Mouse (Mus musculus): ENCODE results near the gene Jdp2. TPM values are rescaled to one million over a fixed set of nuclear protein-coding genes. Genes with fewer than 3 reads are reported as not detected.

Jdp2 gene
- polyA plus RNA-seq, 1 experiment from 2014 or later, result 0.66 TPM

- H3K9ac ChIP-seq (ENCODE audit: low read depth, low read length), result no peak overlapping the region
- 0 out of 2 replicates have a peak, but pooled peaks cover 9% of the 10 kb centered on the region for H3K4me1 ChIP-seq (ENCODE audit: control insufficient read depth, insufficient read depth, low read length)
- no peak overlapping the region for H3K4me3 ChIP-seq (ENCODE audit: low read length)
- H3K36me3 ChIP-seq (ENCODE audit: control insufficient read depth, insufficient read depth, low read length), result peaks cover 3% of the 10 kb centered on the region; the same call in 1 of the 2 replicates
- H3K27ac ChIP-seq (ENCODE audit: low read depth, low read length), result no peak overlapping the region
- H3K9me3 ChIP-seq (ENCODE audit: control insufficient read depth, low read length), result no peaks in the 10 kb centered on the region
- WGBS, result 79% methylated on average over 20 of the region's 20 CpGs
- no peaks in the 10 kb centered on the region for H3K27me3 ChIP-seq (ENCODE audit: control insufficient read depth, insufficient read depth, low read length)
- H3K4me2 ChIP-seq (replicated peaks; ENCODE audit: low read depth, low read length), result no peak overlapping the region
- ATAC-seq (ENCODE audit: low FRiP score, low TSS enrichment), result no peak
Measured at GRCm38 (mm10) chr12:85638541-85639325, 39.9 kb downstream of the Jdp2 start.

- WGBS, result 86% methylated on average over 12 of the region's 12 CpGs
- ATAC-seq (ENCODE audit: low FRiP score, low TSS enrichment), result 0 out of 2 replicates have a peak, but pooled peaks have one; percentile 13
- Histone ChIP-seq H3K27ac (ENCODE audit: low read depth, low read length) (no peak overlapping the region), H3K4me3 (ENCODE audit: low read length) (no peak overlapping the region), H3K27me3 (ENCODE audit: control insufficient read depth, insufficient read depth, low read length) (no peaks in the 10 kb centered on the region), H3K4me1 (ENCODE audit: control insufficient read depth, insufficient read depth, low read length) (0 out of 2 replicates have a peak, but pooled peaks cover 9% of the 10 kb centered on the region), H3K9me3 (ENCODE audit: control insufficient read depth, low read length) (no peaks in the 10 kb centered on the region), H3K36me3 (ENCODE audit: control insufficient read depth, insufficient read depth, low read length) (peaks cover 3% of the 10 kb centered on the region; the same call in 1 of the 2 replicates), H3K9ac (ENCODE audit: low read depth, low read length) (no peak overlapping the region), H3K4me2 (replicated peaks; ENCODE audit: low read depth, low read length) (no peak overlapping the region)
Measured at GRCm38 (mm10) chr12:85639326-85640008, 40.6 kb downstream of the Jdp2 start.

GRCm38 (mm10) chr12:85640852-85641563 is 42.2 kb downstream of the Jdp2 start:
- Histone ChIP-seq H3K36me3 (ENCODE audit: control insufficient read depth, insufficient read depth, low read length) (peaks cover 3% of the 10 kb centered on the region; the same call in 1 of the 2 replicates), H3K4me1 (ENCODE audit: control insufficient read depth, insufficient read depth, low read length) (0 out of 2 replicates have a peak, but pooled peaks cover 9% of the 10 kb centered on the region), H3K27ac (ENCODE audit: low read depth, low read length) (no peak overlapping the region), H3K4me2 (replicated peaks; ENCODE audit: low read depth, low read length) (no peak overlapping the region), H3K9ac (ENCODE audit: low read depth, low read length) (no peak overlapping the region), H3K9me3 (ENCODE audit: control insufficient read depth, low read length) (no peaks in the 10 kb centered on the region), H3K4me3 (ENCODE audit: low read length) (no peak overlapping the region), H3K27me3 (ENCODE audit: control insufficient read depth, insufficient read depth, low read length) (no peaks in the 10 kb centered on the region)
- ATAC-seq (ENCODE audit: low FRiP score, low TSS enrichment), result no peak
- WGBS, result 63% methylated on average over 10 of the region's 10 CpGs

DNA sequence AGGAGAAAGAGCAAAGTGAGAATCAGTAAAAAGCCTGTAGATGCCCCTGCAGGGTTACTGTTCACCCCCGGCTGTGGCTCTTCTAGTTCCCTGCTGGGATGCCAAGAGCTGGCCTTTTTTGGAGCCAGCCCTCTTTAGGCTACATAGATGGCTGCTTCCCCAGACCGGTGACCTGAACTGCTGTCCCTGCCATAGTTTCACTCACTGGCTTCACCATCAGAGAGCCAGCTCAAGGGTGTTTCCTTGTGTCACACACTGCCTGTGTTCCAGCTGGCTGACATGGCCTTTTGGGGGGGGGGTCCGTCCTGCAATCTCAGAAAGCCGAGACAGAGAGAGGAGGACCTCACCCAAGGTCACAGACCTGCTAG is 42.7 kb downstream of the Jdp2 start:
- Histone ChIP-seq H3K4me1 (ENCODE audit: control insufficient read depth, insufficient read depth, low read length) (0 out of 2 replicates have a peak, but pooled peaks cover 9% of the 10 kb centered on the region), H3K27me3 (ENCODE audit: control insufficient read depth, insufficient read depth, low read length) (no peaks in the 10 kb centered on the region), H3K4me2 (replicated peaks; ENCODE audit: low read depth, low read length) (no peak overlapping the region), H3K36me3 (ENCODE audit: control insufficient read depth, insufficient read depth, low read length) (peaks cover 3% of the 10 kb centered on the region; the same call in 1 of the 2 replicates), H3K27ac (ENCODE audit: low read depth, low read length) (no peak overlapping the region), H3K4me3 (ENCODE audit: low read length) (no peak overlapping the region), H3K9me3 (ENCODE audit: control insufficient read depth, low read length) (no peaks in the 10 kb centered on the region), H3K9ac (ENCODE audit: low read depth, low read length) (no peak overlapping the region)
- no peak for ATAC-seq (ENCODE audit: low FRiP score, low TSS enrichment)
- 49% methylated on average over 4 of the region's 4 CpGs for WGBS

- WGBS, result 62% methylated on average over 5 of the region's 5 CpGs
Measured at GRCm38 (mm10) chr12:85643735-85644134, 44.9 kb downstream of the Jdp2 start.

GRCm38 (mm10) chr12:85645664-85646063 is 46.8 kb downstream of the Jdp2 start:
- 86% methylated on average over 4 of the region's 4 CpGs for WGBS
- Histone ChIP-seq H3K9ac (ENCODE audit: low read depth, low read length) (no peak overlapping the region), H3K4me1 (ENCODE audit: control insufficient read depth, insufficient read depth, low read length) (0 out of 2 replicates have a peak, but pooled peaks cover 7% of the 10 kb centered on the region), H3K27me3 (ENCODE audit: control insufficient read depth, insufficient read depth, low read length) (no peaks in the 10 kb centered on the region), H3K27ac (ENCODE audit: low read depth, low read length) (no peak overlapping the region), H3K36me3 (ENCODE audit: control insufficient read depth, insufficient read depth, low read length) (no peaks in the 10 kb centered on the region), H3K4me2 (replicated peaks; ENCODE audit: low read depth, low read length) (no peak overlapping the region), H3K4me3 (ENCODE audit: low read length) (no peak overlapping the region), H3K9me3 (ENCODE audit: control insufficient read depth, low read length) (no peaks in the 10 kb centered on the region)
- no peak for ATAC-seq (ENCODE audit: low FRiP score, low TSS enrichment)

More at GRCm38 (mm10) chr12:85643735-85644134, 44.9 kb downstream of the Jdp2 start:
- no peak overlapping the region for H3K4me3 ChIP-seq (ENCODE audit: low read length)
- H3K27ac ChIP-seq (ENCODE audit: low read depth, low read length), result no peak overlapping the region
- no peak overlapping the region for H3K9ac ChIP-seq (ENCODE audit: low read depth, low read length)
- no peak for ATAC-seq (ENCODE audit: low FRiP score, low TSS enrichment)
- H3K4me2 ChIP-seq (replicated peaks; ENCODE audit: low read depth, low read length), result no peak overlapping the region
- H3K9me3 ChIP-seq (ENCODE audit: control insufficient read depth, low read length), result no peaks in the 10 kb centered on the region
- no peaks in the 10 kb centered on the region for H3K27me3 ChIP-seq (ENCODE audit: control insufficient read depth, insufficient read depth, low read length)
- peaks cover 3% of the 10 kb centered on the region; the same call in 1 of the 2 replicates for H3K36me3 ChIP-seq (ENCODE audit: control insufficient read depth, insufficient read depth, low read length)
- H3K4me1 ChIP-seq (ENCODE audit: control insufficient read depth, insufficient read depth, low read length), result 0 out of 2 replicates have a peak, but pooled peaks cover 9% of the 10 kb centered on the region

GRCm38 (mm10) chr12:85647346-85647745 is 48.5 kb downstream of the Jdp2 start:
- H3K9ac ChIP-seq (ENCODE audit: low read depth, low read length), result no peak overlapping the region
- H3K36me3 ChIP-seq (ENCODE audit: control insufficient read depth, insufficient read depth, low read length), result no peaks in the 10 kb centered on the region
- no peak overlapping the region for H3K4me2 ChIP-seq (replicated peaks; ENCODE audit: low read depth, low read length)
- H3K4me1 ChIP-seq (ENCODE audit: control insufficient read depth, insufficient read depth, low read length), result no peaks in the 10 kb centered on the region
- no peaks in the 10 kb centered on the region for H3K27me3 ChIP-seq (ENCODE audit: control insufficient read depth, insufficient read depth, low read length)
- no peak overlapping the region for H3K27ac ChIP-seq (ENCODE audit: low read depth, low read length)
- WGBS, result 45% methylated on average over 10 of the region's 10 CpGs
- H3K9me3 ChIP-seq (ENCODE audit: control insufficient read depth, low read length), result peaks cover 4% of the 10 kb centered on the region; the same call in 1 of the 2 replicates
- ATAC-seq (ENCODE audit: low FRiP score, low TSS enrichment), result no peak
- H3K4me3 ChIP-seq (ENCODE audit: low read length), result no peak overlapping the region

GRCm38 (mm10) chr12:85647955-85648354 is 49.1 kb downstream of the Jdp2 start:
- H3K27ac ChIP-seq (ENCODE audit: low read depth, low read length), result no peak overlapping the region
- H3K9ac ChIP-seq (ENCODE audit: low read depth, low read length), result no peak overlapping the region
- H3K4me3 ChIP-seq (ENCODE audit: low read length), result no peak overlapping the region
- no peaks in the 10 kb centered on the region for H3K36me3 ChIP-seq (ENCODE audit: control insufficient read depth, insufficient read depth, low read length)
- H3K27me3 ChIP-seq (ENCODE audit: control insufficient read depth, insufficient read depth, low read length), result no peaks in the 10 kb centered on the region
- no peak for ATAC-seq (ENCODE audit: low FRiP score, low TSS enrichment)
- WGBS, result 93% methylated on average over 1 of the region's 1 CpGs
- H3K4me2 ChIP-seq (replicated peaks; ENCODE audit: low read depth, low read length), result no peak overlapping the region
- no peaks in the 10 kb centered on the region for H3K4me1 ChIP-seq (ENCODE audit: control insufficient read depth, insufficient read depth, low read length)
- H3K9me3 ChIP-seq (ENCODE audit: control insufficient read depth, low read length), result peaks cover 4% of the 10 kb centered on the region; the same call in 1 of the 2 replicates
